Mouse (Mus musculus) heart, adult 2 months (tissue): ENCODE results near the gene Ssh1. TPM values are rescaled to one million over a fixed set of nuclear protein-coding genes. Genes with fewer than 3 reads are reported as not detected.

Experiments
- DNase-seq, 2 experiments: peaks; one replicate each; pipeline ENCODE4 v3.0.0; 2021
- H3K27ac ChIP-seq: fragments of 200-600 bp; 2 replicates; pipeline ENCODE4 v1.8.1; 2022
- H3K27me3 ChIP-seq: fragments of 200-500 bp; 2 replicates; pipeline ENCODE4 v1.6.1; 2012; ENCODE audit warnings: mild to moderate bottlenecking, low read length, inconsistent platforms, mixed read lengths; ENCODE audit not compliant: control insufficient read depth, insufficient read depth
- H3K36me3 ChIP-seq: fragments of 200-500 bp; 2 replicates; pipeline ENCODE4 v1.6.1; 2012; ENCODE audit warnings: low read length, inconsistent platforms; ENCODE audit not compliant: control insufficient read depth, insufficient read depth
- H3K4me1 ChIP-seq: fragments of 200-500 bp; 2 replicates; pipeline ENCODE4 v1.6.1; 2011; ENCODE audit warnings: low read length; ENCODE audit not compliant: control insufficient read depth, insufficient read depth
- H3K4me3 ChIP-seq: fragments of 200-600 bp; 2 replicates; pipeline ENCODE4 v1.8.1; 2022
- H3K79me2 ChIP-seq: fragments of 200-500 bp; replicated peaks from 2 replicates; pipeline ENCODE4 v1.6.1; 2012; ENCODE audit warnings: mild to moderate bottlenecking, inconsistent platforms, low read length, moderate library complexity, mixed read lengths; ENCODE audit not compliant: control insufficient read depth, insufficient read depth
- H3K9ac ChIP-seq: fragments of 200-500 bp; 2 replicates; pipeline ENCODE4 v1.6.1; 2012; ENCODE audit warnings: low read depth, mild to moderate bottlenecking, control low read depth, inconsistent platforms, low read length, mixed read lengths
- CTCF ChIP-seq: fragments of 200-600 bp; IDR thresholded peaks from 2 replicates; pipeline ENCODE4 v1.8.1; 2022; ENCODE audit warnings: antibody characterized with exemption, mild to moderate bottlenecking, moderate library complexity
- EP300 ChIP-seq: fragments of 200-500 bp; IDR thresholded peaks from 2 replicates; pipeline ENCODE4 v1.6.1; 2011; ENCODE audit warnings: low read depth, low read length, control low read depth; ENCODE audit not compliant: insufficient read depth
- POLR2A ChIP-seq: fragments of 200-500 bp; IDR thresholded peaks from 2 replicates; pipeline ENCODE4 v1.6.1; 2011; ENCODE audit warnings: mild to moderate bottlenecking, low read depth, low read length, control low read depth; ENCODE audit not compliant: insufficient read depth
- WGBS: fragments of 180-500 bp; shearing (Covaris S2); methylation state at CpG from one replicate; pipeline ENCODE4 v1.1.7; 2018; 5-methylcytosine and 5-hydroxymethylcytosine counted together
- intact Hi-C: fragments of 180-260 bp; cut with DNase I; formaldehyde crosslinking; loops from one replicate; pipeline ENCODE4 v1.15.1; 2025
- polyA plus RNA-seq: library from polyadenylated mRNA; depleted of rRNA; stranded (reverse); fragments of >200 nt; gene quantifications from 2 replicates; pipeline ENCODE4 v1.2.3, GENCODE M21; 2012
- total RNA-seq, 2 experiments: library from RNA; stranded (reverse); gene quantifications; 2 replicates each; pipeline ENCODE4 v1.2.3; 2021

Ssh1 gene
- total and polyA plus RNA-seq, 3 experiments: 7.4 to 15.2 (median 13.4) TPM

GRCm38 (mm10) chr5:114003542-114003941, 9.8 kb upstream of the Ssh1 start, which contains the start of gene Dao:
Gene Dao (plus strand): TSS chr5:114003703.
- Histone ChIP-seq H3K9ac (no peak within 1 kb of the TSS), H3K36me3 (no peaks in the 10 kb centered on the region), H3K4me1 (no peaks in the 10 kb centered on the region), H3K27me3 (no peaks in the 10 kb centered on the region), H3K27ac (no peak within 1 kb of the TSS), H3K4me3 (no peak within 1 kb of the TSS), H3K79me2 (no peaks in the 10 kb centered on the region)
- WGBS: 57% methylated on average over 5 of the region's 5 CpGs
- DNase-seq: no peak
- intact Hi-C loops: no loop called here
- TF ChIP-seq CTCF (no peak), POLR2A (no peak), EP300 (no peak)

GRCm38 (mm10) chr5:113999382-113999781, 5.7 kb upstream of the Ssh1 start:
- intact Hi-C loops: no loop called here
- DNase-seq: no peak
- Histone ChIP-seq H3K27me3 (no peaks in the 10 kb centered on the region), H3K27ac (no peak overlapping the region), H3K4me1 (no peaks in the 10 kb centered on the region), H3K36me3 (no peaks in the 10 kb centered on the region), H3K9ac (no peak overlapping the region), H3K4me3 (no peak overlapping the region), H3K79me2 (no peaks in the 10 kb centered on the region)
- TF ChIP-seq CTCF: no peak
- no peak for TF ChIP-seq POLR2A
- no peak for TF ChIP-seq EP300
- WGBS: 61% methylated on average over 5 of the region's 5 CpGs

- Histone ChIP-seq H3K79me2 (no peaks in the 10 kb centered on the region), H3K27me3 (no peaks in the 10 kb centered on the region), H3K4me1 (peaks cover 5% of the 10 kb centered on the region), H3K36me3 (0 out of 2 replicates have a peak, but pooled peaks cover 2% of the 10 kb centered on the region), H3K9ac (no peak overlapping the region), H3K27ac (no peak overlapping the region), H3K4me3 (no peak overlapping the region)
- TF ChIP-seq EP300 (no peak), CTCF (no peak), POLR2A (no peak)
- WGBS: 45% methylated on average over 2 of the region's 2 CpGs
- intact Hi-C loops: no loop called here
- DNase-seq: no peak
Observed at GRCm38 (mm10) chr5:113996458-113996857, 2.8 kb upstream of the Ssh1 start.

- peaks cover 17% of the 10 kb centered on the region for H3K4me1 ChIP-seq
- peak; percentile 73 for DNase-seq
- TF ChIP-seq CTCF (no peak), POLR2A (no peak), EP300 (no peak)
- H3K79me2 ChIP-seq: peaks cover 1% of the 10 kb centered on the region; the same call in 1 of the 2 replicates
- no peaks in the 10 kb centered on the region for H3K27me3 ChIP-seq
- H3K27ac ChIP-seq: peak overlapping the region; percentile 97
- peak overlapping the region; percentile 79 for H3K4me3 ChIP-seq
- intact Hi-C loops: loop anchor here (2.0 to 5.0 kb wide), 3 partner anchors 18 to 221 kb away; partner anchors contain the start of genes Iscu and Sart3
- H3K9ac ChIP-seq: peak overlapping the region; percentile 100
- 0 out of 2 replicates have a peak, but pooled peaks cover 2% of the 10 kb centered on the region for H3K36me3 ChIP-seq
- under 1% methylated on average over 22 of the region's 22 CpGs for WGBS
Observed at GRCm38 (mm10) chr5:113993031-113993486, 635 bp downstream of the Ssh1 start.

GRCm38 (mm10) chr5:113992339-113992831, 1.3 kb downstream of the Ssh1 start:
- no peaks in the 10 kb centered on the region for H3K27me3 ChIP-seq
- intact Hi-C loops: loop anchor here (2.0 to 5.0 kb wide), 3 partner anchors 18 to 220 kb away; partner anchors contain the start of genes Iscu and Sart3
- H3K4me3 ChIP-seq: peak overlapping the region; percentile 79
- TF ChIP-seq CTCF (no peak), POLR2A (no peak), EP300 (no peak)
- peak; percentile 59 to 81 for DNase-seq
- H3K79me2 ChIP-seq: peaks cover 1% of the 10 kb centered on the region; the same call in 1 of the 2 replicates
- peaks cover 3% of the 10 kb centered on the region for H3K36me3 ChIP-seq
- peaks cover 19% of the 10 kb centered on the region for H3K4me1 ChIP-seq
- WGBS: 18% methylated on average over 12 of the region's 12 CpGs
- peak overlapping the region; percentile 100 for H3K9ac ChIP-seq
- peak overlapping the region; percentile 97 for H3K27ac ChIP-seq

GRCm38 (mm10) chr5:113991141-113991540, 2.6 kb downstream of the Ssh1 start:
- peaks cover 1% of the 10 kb centered on the region; the same call in 1 of the 2 replicates for H3K79me2 ChIP-seq
- no peak overlapping the region for H3K27ac ChIP-seq
- peaks cover 6% of the 10 kb centered on the region for H3K36me3 ChIP-seq
- intact Hi-C loops: loop anchor here (5.0 kb wide), 2 partner anchors 61 to 219 kb away; partner anchors contain the start of genes Iscu and Sart3
- H3K4me1 ChIP-seq: peaks cover 26% of the 10 kb centered on the region
- no peak for TF ChIP-seq EP300
- no peak for TF ChIP-seq POLR2A
- no peak for TF ChIP-seq CTCF
- 32% methylated on average over 7 of the region's 7 CpGs for WGBS
- H3K4me3 ChIP-seq: no peak overlapping the region
- no peak overlapping the region for H3K9ac ChIP-seq
- H3K27me3 ChIP-seq: no peaks in the 10 kb centered on the region
- DNase-seq: no peak
